In the genomic region with DNA sequence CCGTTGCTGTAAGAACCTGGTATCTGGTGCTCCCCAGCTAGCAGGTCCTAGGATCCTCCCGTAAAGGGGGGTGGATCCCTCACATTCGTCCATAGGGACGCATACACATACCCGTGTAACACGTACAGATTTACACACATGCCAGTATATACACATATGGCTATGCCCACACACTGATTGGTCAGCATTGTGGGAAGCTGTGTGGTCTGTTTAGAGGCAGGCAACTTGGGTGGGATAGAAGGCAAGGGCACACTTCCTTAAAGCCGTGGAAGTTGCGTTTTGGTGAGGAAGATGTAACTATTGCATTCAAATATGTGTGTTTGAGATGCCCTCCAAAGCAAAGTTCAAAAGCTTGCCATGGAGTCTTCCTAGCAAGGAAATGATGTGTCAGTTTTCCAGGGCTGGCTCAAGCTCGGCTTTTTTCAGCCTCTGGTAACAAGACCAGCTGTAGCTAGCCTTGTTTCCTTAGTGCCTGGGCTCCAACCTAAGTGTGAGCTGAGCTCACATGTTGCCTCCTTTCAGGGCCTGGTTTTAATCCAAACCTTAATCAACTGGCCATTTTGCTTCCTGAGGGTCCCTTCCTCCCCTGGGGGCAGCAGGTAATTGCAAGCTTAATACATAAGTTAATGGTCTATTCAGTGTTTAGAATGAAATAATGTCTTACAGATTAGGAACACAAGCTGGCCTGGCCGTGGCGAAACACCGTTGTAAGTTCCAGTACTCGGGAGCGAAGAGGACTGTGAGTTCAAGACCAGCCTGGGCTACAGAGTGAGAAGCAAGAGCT, we compare ENCODE assay signal across 21 mouse cellular contexts.
DNase-seq lines count a peak whose midpoint lies in the region; ATAC-seq and TF ChIP-seq lines count a peak whose summit lies in the region.
"Had no signal": no experiment of that assay in that cellular context is flagged by ENCODE, and none has a peak within 500 bp of the region (broad histone marks: within the 10 kb centered on the region; RNA-seq: fewer than 3 reads in every experiment).

No protein-coding gene starts in this region.

- peaks cover 15% of the 10 kb centered on the region; the same call in 1 of the 2 replicates for H3K27me3 ChIP-seq in limb, embryonic 12.5 days
- H3K27me3 ChIP-seq in cerebellum, adult 2 months (ENCODE audit: control insufficient read depth, insufficient read depth, low read length), result no peaks in the 10 kb centered on the region
- H3K27me3 ChIP-seq: embryonic facial prominence, embryonic 15.5 days; Patski had no signal

- no peak for TF ChIP-seq POLR2A in cerebellum, adult 2 months (IDR thresholded peaks at IDR 0.05; ENCODE audit: borderline replicate concordance, insufficient read depth, low read length)

- no peak for TF ChIP-seq CTCF in cerebellum, adult 2 months (IDR thresholded peaks at IDR 0.05; ENCODE audit: borderline replicate concordance, insufficient read depth, low read depth, low read length)

- H3K9me3 ChIP-seq in limb, embryonic 12.5 days, result no peaks in the 10 kb centered on the region
- H3K9me3 ChIP-seq: embryonic facial prominence, embryonic 15.5 days; forebrain, embryonic 10.5 days; heart, embryonic 12.5 days had no signal

- H3K27ac ChIP-seq in limb, embryonic 12.5 days, result peak overlapping the region; percentile 54; the same call in 1 of the 2 replicates
- no peak overlapping the region for H3K27ac ChIP-seq in cerebellum, adult 2 months (ENCODE audit: insufficient read depth, low read length)
- H3K27ac ChIP-seq: embryonic facial prominence, embryonic 15.5 days; forebrain, embryonic 10.5 days; heart, adult 2 months; hindbrain, embryonic 10.5 days; hindbrain, embryonic 14.5 days had no signal

- H3K4me3 ChIP-seq in limb, embryonic 12.5 days (replicated peaks), result no peak overlapping the region
- H3K4me3 ChIP-seq in cerebellum, adult 2 months (replicated peaks; ENCODE audit: insufficient read depth, low read depth, low read length), result no peak overlapping the region
- H3K4me3 ChIP-seq: embryonic facial prominence, embryonic 15.5 days; erythroblast, embryonic 14.5 days; forebrain, embryonic 10.5 days; heart, adult 2 months; heart, embryonic 12.5 days; hindbrain, embryonic 10.5 days had no signal

- no peak overlapping the region for H3K9ac ChIP-seq in limb, embryonic 12.5 days (replicated peaks)
- H3K9ac ChIP-seq: embryonic facial prominence, embryonic 15.5 days; heart, embryonic 12.5 days; hindbrain, embryonic 14.5 days had no signal

- H3K36me3 ChIP-seq in limb, embryonic 12.5 days, result no peaks in the 10 kb centered on the region
- H3K36me3 ChIP-seq: embryonic facial prominence, embryonic 15.5 days; forebrain, embryonic 10.5 days; heart, embryonic 12.5 days; hindbrain, embryonic 10.5 days had no signal

- DNase-seq in forelimb bud, embryonic 11.5 days (ENCODE audit: low read depth, low spot score), result peak; percentile 80
- DNase-seq in heart, adult 8-10 months (ENCODE audit: low spot score), result no peak
- no peak for DNase-seq in cerebellum, adult 2 months
- DNase-seq in cerebellum, postnatal 36 days, result no peak
- DNase-seq: adrenal gland, postnatal 14 days; cerebellum, adult 11-12 months; cerebellum, adult 9-11 months; gastrocnemius, postnatal 10 days; heart, adult 2 months had no signal

- no peak overlapping the region for H3K4me2 ChIP-seq in limb, embryonic 12.5 days
- H3K4me2 ChIP-seq: embryonic facial prominence, embryonic 15.5 days; heart, embryonic 12.5 days; hindbrain, embryonic 14.5 days had no signal

- H3K4me1 ChIP-seq in limb, embryonic 12.5 days (replicated peaks), result peaks cover 57% of the 10 kb centered on the region
- H3K4me1 ChIP-seq in cerebellum, adult 2 months (ENCODE audit: control insufficient read depth, insufficient read depth, low read length), result peaks cover 4% of the 10 kb centered on the region; the same call in 1 of the 2 replicates

- 48% methylated on average over 14 of the region's 14 CpGs for whole genome bisulfite sequencing in limb, embryonic 12.5 days
- WGBS in cerebellum, adult 2 months, result 92% methylated on average over 14 of the region's 14 CpGs

- ATAC-seq in common myeloid progenitor, adult 5-6 weeks (replicated peaks; ENCODE audit: low read depth, poor library complexity, severe bottlenecking), result peak; percentile 54; the same call in 1 of the 2 replicates
- no peak for ATAC-seq in limb, embryonic 12.5 days (ENCODE audit: insufficient number of reproducible peaks, insufficient read depth, low FRiP score, low TSS enrichment, low read depth)
- 0 out of 2 replicates have a peak, but pooled peaks have one; percentile 20 for ATAC-seq in monocyte, adult 5-6 weeks (replicated peaks; ENCODE audit: insufficient number of reproducible peaks, low FRiP score, low TSS enrichment, poor library complexity, severe bottlenecking)
- ATAC-seq: activated CD4-positive, CD25-positive, alpha-beta regulatory T cell, adult 4 months; forebrain, embryonic 14.5 days; Patski had no signal
